Mouse (Mus musculus) embryonic facial prominence, embryonic 13.5 days (tissue): ENCODE measurements around the gene Frs3. TPM values are rescaled to one million over a fixed set of nuclear protein-coding genes. Genes with fewer than 3 reads are reported as not detected.

Experiments used
- ATAC-seq: fragments of 200-750 bp; cut with Nextera tagmentation; 2 replicates; pipeline ENCODE4 v1.8.0; 2017; ENCODE audit warnings: low read depth; ENCODE audit not compliant: insufficient number of reproducible peaks, insufficient read depth, low FRiP score, low TSS enrichment
- H3K27ac ChIP-seq: fragments of 300-500 bp; sonication (generic); 2 replicates; pipeline ENCODE4 v1.5.1; 2015; ENCODE audit warnings: moderate library complexity, mild to moderate bottlenecking, inconsistent platforms
- H3K27me3 ChIP-seq: fragments of 300-500 bp; sonication (generic); 2 replicates; pipeline ENCODE4 v1.6.1; 2015; ENCODE audit warnings: mild to moderate bottlenecking, inconsistent platforms
- H3K36me3 ChIP-seq: fragments of 300-500 bp; sonication (generic); 2 replicates; pipeline ENCODE4 v1.6.1; 2015; ENCODE audit warnings: mild to moderate bottlenecking, inconsistent platforms
- H3K4me1 ChIP-seq: fragments of 300-500 bp; sonication (generic); 2 replicates; pipeline ENCODE4 v1.6.1; 2015; ENCODE audit warnings: inconsistent platforms
- H3K4me2 ChIP-seq: fragments of 300-500 bp; sonication (generic); 2 replicates; pipeline ENCODE4 v1.6.1; 2015; ENCODE audit warnings: moderate library complexity, mild to moderate bottlenecking, inconsistent platforms
- H3K4me3 ChIP-seq: fragments of 300-500 bp; sonication (generic); 2 replicates; pipeline ENCODE4 v1.5.1; 2015; ENCODE audit warnings: mild to moderate bottlenecking, inconsistent platforms
- H3K9ac ChIP-seq: fragments of 300-500 bp; sonication (generic); 2 replicates; pipeline ENCODE4 v1.6.1; 2015; ENCODE audit warnings: mild to moderate bottlenecking, inconsistent platforms
- H3K9me3 ChIP-seq: fragments of 300-500 bp; sonication (generic); 2 replicates; pipeline ENCODE4 v1.6.1; 2016; ENCODE audit warnings: inconsistent platforms
- WGBS: fragments of 180-500 bp; shearing (Covaris S2); methylation state at CpG from one replicate; pipeline ENCODE4 v1.1.7; 2015; ENCODE audit warnings: mixed read lengths; 5-methylcytosine and 5-hydroxymethylcytosine counted together
- polyA plus RNA-seq: library from polyadenylated mRNA; unstranded; fragments of >200 nt; fragmentation: Nextera tagmentation; extraction: Ambion mirVana; gene quantifications from 2 replicates; pipeline ENCODE4 v1.2.1, GENCODE M21; 2015

Gene Frs3
- polyA plus RNA-seq, 1 experiment from 2014 or later = 7.5 TPM

- no peak for ATAC-seq
- H3K9me3 ChIP-seq = no peaks in the 10 kb centered on the region
- H3K4me1 ChIP-seq = peaks cover 30% of the 10 kb centered on the region
- WGBS = 36% methylated on average over 13 of the region's 13 CpGs
- peak overlapping the region; percentile 75 for H3K4me2 ChIP-seq
- H3K36me3 ChIP-seq = peaks cover 7% of the 10 kb centered on the region
- peak overlapping the region; percentile 68 for H3K4me3 ChIP-seq
- peaks cover 13% of the 10 kb centered on the region for H3K27me3 ChIP-seq
- H3K9ac ChIP-seq = peak overlapping the region; percentile 88
- H3K27ac ChIP-seq = no peak overlapping the region
These were observed 5.0 kb downstream of the Frs3 start for GRCm38 (mm10) chr17:47693671-47694441.

- WGBS = 1% methylated on average over 3 of the region's 3 CpGs
These were observed 5.4 kb downstream of the Frs3 start, which contains the start of gene Gm21981 for GRCm38 (mm10) chr17:47694442-47694502. Gene Gm21981 (minus strand): TSS chr17:47694455.

GRCm38 (mm10) chr17:47694503-47695336 lies 5.9 kb downstream of the Frs3 start, which contains the start of gene Prickle4:
Gene Prickle4 (minus strand): TSS chr17:47694736.
- ATAC-seq = peak; percentile 92
- H3K27me3 ChIP-seq = peaks cover 13% of the 10 kb centered on the region

More at GRCm38 (mm10) chr17:47694442-47694502, 5.4 kb downstream of the Frs3 start, which contains the start of gene Gm21981:
- Histone ChIP-seq H3K4me2 (peak within 1 kb of the TSS; percentile 75), H3K9me3 (no peaks in the 10 kb centered on the region), H3K27ac (peak within 1 kb of the TSS; percentile 44), H3K27me3 (peaks cover 13% of the 10 kb centered on the region), H3K4me3 (peak within 1 kb of the TSS; percentile 68), H3K4me1 (peaks cover 27% of the 10 kb centered on the region), H3K9ac (peak within 1 kb of the TSS; percentile 88), H3K36me3 (peaks cover 11% of the 10 kb centered on the region)
- ATAC-seq = no peak

GRCm38 (mm10) chr17:47695337-47695710 lies 6.5 kb downstream of the Frs3 start:
- peaks cover 18% of the 10 kb centered on the region for H3K4me1 ChIP-seq
- H3K27ac ChIP-seq = peak overlapping the region; percentile 44; the same call in 1 of the 2 replicates
- no peak for ATAC-seq
- WGBS = under 1% methylated on average over 23 of the region's 23 CpGs
- H3K9ac ChIP-seq = peak overlapping the region; percentile 88
- H3K4me3 ChIP-seq = peak overlapping the region; percentile 68
- peaks cover 13% of the 10 kb centered on the region for H3K27me3 ChIP-seq
- no peaks in the 10 kb centered on the region for H3K9me3 ChIP-seq
- H3K4me2 ChIP-seq = peak overlapping the region; percentile 75
- peaks cover 21% of the 10 kb centered on the region for H3K36me3 ChIP-seq

More at GRCm38 (mm10) chr17:47694503-47695336, 5.9 kb downstream of the Frs3 start, which contains the start of gene Prickle4:
- peak within 1 kb of the TSS; percentile 75 for H3K4me2 ChIP-seq
- H3K4me3 ChIP-seq = peak within 1 kb of the TSS; percentile 68
- peaks cover 22% of the 10 kb centered on the region for H3K4me1 ChIP-seq
- H3K9me3 ChIP-seq = no peaks in the 10 kb centered on the region
- 1% methylated on average over 59 of the region's 82 CpGs for WGBS
- H3K36me3 ChIP-seq = peaks cover 15% of the 10 kb centered on the region
- H3K9ac ChIP-seq = peak within 1 kb of the TSS; percentile 88
- H3K27ac ChIP-seq = peak within 1 kb of the TSS; percentile 44

GRCm38 (mm10) chr17:47698156-47698555 lies 9.3 kb downstream of the Frs3 start:
- peaks cover 18% of the 10 kb centered on the region for H3K4me1 ChIP-seq
- peaks cover 23% of the 10 kb centered on the region for H3K27me3 ChIP-seq
- no peak overlapping the region for H3K4me3 ChIP-seq
- no peak overlapping the region for H3K27ac ChIP-seq
- no peaks in the 10 kb centered on the region for H3K9me3 ChIP-seq
- H3K36me3 ChIP-seq = peaks cover 48% of the 10 kb centered on the region
- no peak for ATAC-seq
- no peak overlapping the region for H3K9ac ChIP-seq
- no peak overlapping the region for H3K4me2 ChIP-seq
- 85% methylated on average over 10 of the region's 10 CpGs for WGBS

GRCm38 (mm10) chr17:47699055-47699454 lies 10.2 kb downstream of the Frs3 start:
- peaks cover 55% of the 10 kb centered on the region for H3K36me3 ChIP-seq

GRCm38 (mm10) chr17:47701793-47702192 lies 13.0 kb downstream of the Frs3 start:
- ATAC-seq = no peak
- no peak overlapping the region for H3K4me2 ChIP-seq

More at GRCm38 (mm10) chr17:47699055-47699454, 10.2 kb downstream of the Frs3 start:
- Histone ChIP-seq H3K4me3 (no peak overlapping the region), H3K27me3 (peaks cover 19% of the 10 kb centered on the region), H3K27ac (no peak overlapping the region), H3K4me1 (peaks cover 13% of the 10 kb centered on the region), H3K9ac (no peak overlapping the region), H3K4me2 (no peak overlapping the region), H3K9me3 (no peaks in the 10 kb centered on the region)
- no peak for ATAC-seq
- 76% methylated on average over 2 of the region's 2 CpGs for WGBS

GRCm38 (mm10) chr17:47702548-47703345 lies 13.9 kb downstream of the Frs3 start:
- peaks cover 19% of the 10 kb centered on the region for H3K27me3 ChIP-seq
- H3K4me2 ChIP-seq = no peak overlapping the region; the same call in 1 of the 2 replicates
- H3K4me3 ChIP-seq = no peak overlapping the region
- H3K9me3 ChIP-seq = no peaks in the 10 kb centered on the region
- H3K4me1 ChIP-seq = 0 out of 2 replicates have a peak, but pooled peaks cover 5% of the 10 kb centered on the region
- H3K36me3 ChIP-seq = peaks cover 59% of the 10 kb centered on the region
- 38% methylated on average over 28 of the region's 28 CpGs for WGBS
- no peak overlapping the region for H3K27ac ChIP-seq
- no peak; the same call in 1 of the 2 replicates for ATAC-seq
- peak overlapping the region; percentile 44; the same call in 1 of the 2 replicates for H3K9ac ChIP-seq

More at GRCm38 (mm10) chr17:47701793-47702192, 13.0 kb downstream of the Frs3 start:
- peaks cover 19% of the 10 kb centered on the region for H3K27me3 ChIP-seq
- no peaks in the 10 kb centered on the region for H3K9me3 ChIP-seq
- WGBS = 69% methylated on average over 9 of the region's 9 CpGs
- peaks cover 59% of the 10 kb centered on the region for H3K36me3 ChIP-seq
- H3K27ac ChIP-seq = no peak overlapping the region
- H3K9ac ChIP-seq = peak overlapping the region; percentile 3; the same call in 1 of the 2 replicates
- no peak overlapping the region for H3K4me3 ChIP-seq
- 0 out of 2 replicates have a peak, but pooled peaks cover 5% of the 10 kb centered on the region for H3K4me1 ChIP-seq

GRCm38 (mm10) chr17:47703556-47703955 lies 14.7 kb downstream of the Frs3 start:
- ATAC-seq = no peak

GRCm38 (mm10) chr17:47704692-47705091 lies 15.9 kb downstream of the Frs3 start:
- H3K27me3 ChIP-seq = peaks cover 19% of the 10 kb centered on the region
- no peak overlapping the region for H3K27ac ChIP-seq
- ATAC-seq = no peak
- no peak overlapping the region for H3K4me3 ChIP-seq
- H3K9me3 ChIP-seq = no peaks in the 10 kb centered on the region
- 84% methylated on average over 4 of the region's 4 CpGs for WGBS
- 0 out of 2 replicates have a peak, but pooled peaks cover 5% of the 10 kb centered on the region for H3K4me1 ChIP-seq
- peaks cover 44% of the 10 kb centered on the region for H3K36me3 ChIP-seq
- H3K9ac ChIP-seq = no peak overlapping the region
- no peak overlapping the region for H3K4me2 ChIP-seq

More at GRCm38 (mm10) chr17:47703556-47703955, 14.7 kb downstream of the Frs3 start:
- H3K9me3 ChIP-seq = no peaks in the 10 kb centered on the region
- no peak overlapping the region for H3K27ac ChIP-seq
- H3K4me1 ChIP-seq = 0 out of 2 replicates have a peak, but pooled peaks cover 5% of the 10 kb centered on the region
- 20% methylated on average over 20 of the region's 20 CpGs for WGBS
- H3K4me2 ChIP-seq = no peak overlapping the region; the same call in 1 of the 2 replicates
- peaks cover 19% of the 10 kb centered on the region for H3K27me3 ChIP-seq
- H3K36me3 ChIP-seq = peaks cover 53% of the 10 kb centered on the region
- H3K4me3 ChIP-seq = no peak overlapping the region
- H3K9ac ChIP-seq = no peak overlapping the region

GRCm38 (mm10) chr17:47706196-47706595 lies 17.4 kb downstream of the Frs3 start:
- Histone ChIP-seq H3K27ac (no peak overlapping the region), H3K4me3 (no peak overlapping the region), H3K9ac (no peak overlapping the region), H3K36me3 (peaks cover 30% of the 10 kb centered on the region), H3K4me2 (no peak overlapping the region), H3K9me3 (no peaks in the 10 kb centered on the region), H3K4me1 (0 out of 2 replicates have a peak, but pooled peaks cover 5% of the 10 kb centered on the region), H3K27me3 (peaks cover 19% of the 10 kb centered on the region)
- no peak for ATAC-seq
- WGBS = 57% methylated on average over 1 of the region's 1 CpGs
